Mouse (Mus musculus): ENCODE results near the gene Apoa4. TPM values are rescaled to one million over a fixed set of nuclear protein-coding genes. Genes with fewer than 3 reads are reported as not detected.

Apoa4 gene
- polyA plus RNA-seq, 1 experiment from 2014 or later, result 1,729 TPM

DNA sequence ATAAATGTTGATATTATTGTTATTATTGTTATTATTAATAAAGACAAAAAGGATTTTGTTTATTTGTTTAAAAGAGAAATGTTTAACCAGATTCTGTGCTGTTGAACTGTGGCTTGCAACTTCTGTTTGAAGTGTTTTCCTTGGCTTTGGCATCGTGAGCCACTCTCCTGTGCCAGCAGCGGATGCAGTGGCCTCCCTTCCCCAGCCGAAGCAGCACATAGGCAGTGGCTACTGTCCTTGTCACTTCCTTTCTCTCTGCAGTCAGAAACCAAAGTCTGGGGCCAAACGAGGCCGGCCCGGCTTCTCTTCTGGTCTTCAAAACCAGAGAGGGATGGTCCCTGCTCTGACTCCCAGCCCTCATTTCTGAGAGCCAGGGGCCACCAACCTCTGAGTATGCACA is 17.4 kb upstream of the Apoa4 start:
- Histone ChIP-seq H3K4me2 (ENCODE audit: low read depth, low read length) (no peak overlapping the region), H3K9me3 (ENCODE audit: control insufficient read depth, low read length) (no peaks in the 10 kb centered on the region), H3K27me3 (replicated peaks; ENCODE audit: control insufficient read depth, insufficient read depth, low read length) (no peaks in the 10 kb centered on the region), H3K27ac (ENCODE audit: low read length) (peak overlapping the region; percentile 70), H3K4me3 (ENCODE audit: low read length) (no peak overlapping the region), H3K9ac (ENCODE audit: low read depth, low read length) (0 out of 2 replicates have a peak overlapping the region, but pooled peaks have one; percentile 15), H3K36me3 (ENCODE audit: control insufficient read depth, insufficient read depth, low read length) (0 out of 2 replicates have a peak, but pooled peaks cover 6% of the 10 kb centered on the region), H3K4me1 (ENCODE audit: control insufficient read depth, insufficient read depth, low read length) (peaks cover 10% of the 10 kb centered on the region; the same call in 1 of the 2 replicates)
- ATAC-seq, result no peak
- WGBS, result 90% methylated on average over 6 of the region's 6 CpGs

DNA sequence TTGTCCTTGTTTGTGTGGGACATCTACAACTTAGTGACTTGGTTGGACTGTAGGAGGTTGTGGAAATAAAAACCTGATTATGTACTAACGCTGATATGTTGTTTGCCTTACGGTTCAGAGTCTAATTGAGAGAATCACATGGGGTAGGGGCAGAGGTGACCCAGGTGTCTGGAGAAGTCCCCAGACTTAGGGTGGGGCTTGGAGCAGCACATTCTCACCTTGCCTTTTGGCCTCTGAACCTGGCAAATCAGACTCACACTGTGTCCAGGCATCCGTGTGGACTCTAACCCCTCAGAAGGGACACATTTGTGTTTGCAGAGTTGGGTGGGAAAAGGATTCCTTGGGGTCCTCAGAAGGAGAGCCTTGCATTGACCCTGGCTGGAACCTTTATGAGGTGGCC is 16.4 kb upstream of the Apoa4 start:
- Histone ChIP-seq H3K9ac (ENCODE audit: low read depth, low read length) (0 out of 2 replicates have a peak overlapping the region, but pooled peaks have one; percentile 39), H3K27ac (ENCODE audit: low read length) (peak overlapping the region; percentile 84), H3K9me3 (ENCODE audit: control insufficient read depth, low read length) (no peaks in the 10 kb centered on the region), H3K4me3 (ENCODE audit: low read length) (no peak overlapping the region), H3K36me3 (ENCODE audit: control insufficient read depth, insufficient read depth, low read length) (0 out of 2 replicates have a peak, but pooled peaks cover 6% of the 10 kb centered on the region), H3K4me1 (ENCODE audit: control insufficient read depth, insufficient read depth, low read length) (peaks cover 10% of the 10 kb centered on the region; the same call in 1 of the 2 replicates), H3K27me3 (replicated peaks; ENCODE audit: control insufficient read depth, insufficient read depth, low read length) (no peaks in the 10 kb centered on the region), H3K4me2 (ENCODE audit: low read depth, low read length) (no peak overlapping the region)
- WGBS, result 57% methylated on average over 3 of the region's 3 CpGs
- peak; percentile 78 for ATAC-seq

DNA sequence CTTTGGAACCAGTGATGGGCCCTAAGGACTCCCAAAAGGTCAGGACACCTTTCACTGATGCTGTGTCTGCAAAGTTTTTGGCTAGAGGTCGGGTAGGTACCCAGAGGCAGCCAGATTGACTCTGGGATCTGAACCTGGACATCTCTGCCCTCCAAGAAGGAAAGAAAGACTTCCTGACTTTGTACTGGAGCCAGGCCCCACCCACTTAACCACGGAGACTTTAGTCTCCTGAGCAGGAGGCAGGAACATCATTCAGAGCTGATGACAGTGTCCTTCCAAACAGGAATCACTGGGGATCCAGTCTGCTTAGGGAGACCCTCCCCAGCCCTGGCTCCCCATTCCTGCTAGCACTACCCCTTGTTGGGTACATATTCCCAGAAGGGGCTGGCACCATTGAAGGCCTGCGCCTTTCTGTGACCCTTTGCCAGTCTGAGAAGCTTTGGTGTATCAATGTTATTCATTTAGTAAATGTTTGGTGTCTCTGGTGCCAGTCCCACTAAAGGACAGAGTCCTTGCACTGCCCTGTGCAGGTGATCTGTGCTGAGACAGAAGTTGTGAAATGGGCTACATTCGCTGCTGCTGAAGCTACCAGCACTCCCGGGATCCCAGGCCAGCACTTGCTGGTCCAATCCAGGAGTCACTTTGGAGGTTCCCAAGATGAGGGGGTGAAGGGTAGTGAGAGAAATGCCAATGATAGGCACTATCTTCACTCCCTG is 15.4 kb upstream of the Apoa4 start:
- peak overlapping the region; percentile 84 for H3K27ac ChIP-seq (ENCODE audit: low read length)
- no peak overlapping the region for H3K4me2 ChIP-seq (ENCODE audit: low read depth, low read length)
- no peak overlapping the region for H3K4me3 ChIP-seq (ENCODE audit: low read length)
- H3K4me1 ChIP-seq (ENCODE audit: control insufficient read depth, insufficient read depth, low read length), result peaks cover 13% of the 10 kb centered on the region; the same call in 1 of the 2 replicates
- WGBS, result 69% methylated on average over 5 of the region's 5 CpGs
- no peak for ATAC-seq
- H3K27me3 ChIP-seq (replicated peaks; ENCODE audit: control insufficient read depth, insufficient read depth, low read length), result no peaks in the 10 kb centered on the region
- H3K9ac ChIP-seq (ENCODE audit: low read depth, low read length), result peak overlapping the region; percentile 39; the same call in 1 of the 2 replicates
- H3K36me3 ChIP-seq (ENCODE audit: control insufficient read depth, insufficient read depth, low read length), result 0 out of 2 replicates have a peak, but pooled peaks cover 6% of the 10 kb centered on the region
- H3K9me3 ChIP-seq (ENCODE audit: control insufficient read depth, low read length), result no peaks in the 10 kb centered on the region

DNA sequence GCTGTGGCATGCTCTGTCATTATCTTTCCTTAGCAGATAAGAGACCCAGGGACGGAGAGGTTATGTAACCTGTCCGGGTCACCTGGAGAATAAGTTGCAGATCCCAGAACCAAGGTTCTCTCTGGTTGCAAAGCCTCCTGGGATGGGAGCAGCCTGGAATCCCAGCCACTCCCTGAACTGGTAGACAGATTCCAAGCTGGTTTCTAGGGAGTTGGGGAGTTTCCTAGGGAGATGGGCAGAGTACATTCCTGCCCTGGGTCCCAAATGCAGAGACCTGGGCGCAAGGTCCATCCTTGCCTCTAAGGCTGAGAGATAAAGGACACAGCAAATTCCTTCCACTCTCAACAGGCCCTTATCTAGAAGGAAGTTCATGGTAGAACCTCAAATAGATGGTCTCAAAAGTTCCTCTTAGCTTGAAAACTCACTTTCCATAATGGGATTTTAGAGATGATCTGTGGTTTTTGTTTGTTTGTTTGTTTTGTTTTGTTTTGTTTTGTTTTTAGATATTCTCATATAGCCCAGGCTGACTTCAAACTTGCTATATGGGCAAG is 13.4 kb upstream of the Apoa4 start:
- Histone ChIP-seq H3K9me3 (ENCODE audit: control insufficient read depth, low read length) (no peaks in the 10 kb centered on the region), H3K27me3 (replicated peaks; ENCODE audit: control insufficient read depth, insufficient read depth, low read length) (no peaks in the 10 kb centered on the region), H3K4me1 (ENCODE audit: control insufficient read depth, insufficient read depth, low read length) (peaks cover 17% of the 10 kb centered on the region), H3K4me2 (ENCODE audit: low read depth, low read length) (no peak overlapping the region), H3K27ac (ENCODE audit: low read length) (peak overlapping the region; percentile 83), H3K36me3 (ENCODE audit: control insufficient read depth, insufficient read depth, low read length) (no peaks in the 10 kb centered on the region), H3K9ac (ENCODE audit: low read depth, low read length) (no peak overlapping the region), H3K4me3 (ENCODE audit: low read length) (no peak overlapping the region)
- WGBS, result 65% methylated on average over 3 of the region's 3 CpGs
- peak; percentile 57 for ATAC-seq

DNA sequence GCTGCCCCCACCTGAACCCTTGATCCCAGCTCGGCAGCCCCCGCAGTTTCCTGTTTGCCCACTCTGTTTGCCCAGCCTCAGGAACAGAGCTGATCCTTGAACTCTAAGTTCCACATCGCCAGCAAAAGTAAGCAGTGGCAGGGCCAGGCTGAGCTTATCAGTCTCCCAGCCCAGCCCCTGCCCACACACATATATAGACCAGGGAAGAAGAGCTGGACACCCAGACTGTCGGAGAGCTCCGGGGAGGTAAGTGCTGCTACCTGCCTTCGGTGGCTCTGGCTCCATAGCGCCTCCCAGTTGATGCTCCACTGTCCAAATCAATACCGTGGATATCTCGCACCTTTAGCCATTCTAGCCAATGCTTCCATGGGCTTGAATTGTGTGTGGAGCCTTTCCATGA is 12.0 kb upstream of the Apoa4 start, which contains the start of gene Apoa1:
Gene Apoa1 (plus strand): TSS at position 90 of the 400 bp plus-strand sequence.
- H3K9ac ChIP-seq (ENCODE audit: low read depth, low read length), result peak within 1 kb of the TSS; percentile 74
- peak; percentile 31 for ATAC-seq
- H3K4me2 ChIP-seq (ENCODE audit: low read depth, low read length), result peak within 1 kb of the TSS; percentile 89

DNA sequence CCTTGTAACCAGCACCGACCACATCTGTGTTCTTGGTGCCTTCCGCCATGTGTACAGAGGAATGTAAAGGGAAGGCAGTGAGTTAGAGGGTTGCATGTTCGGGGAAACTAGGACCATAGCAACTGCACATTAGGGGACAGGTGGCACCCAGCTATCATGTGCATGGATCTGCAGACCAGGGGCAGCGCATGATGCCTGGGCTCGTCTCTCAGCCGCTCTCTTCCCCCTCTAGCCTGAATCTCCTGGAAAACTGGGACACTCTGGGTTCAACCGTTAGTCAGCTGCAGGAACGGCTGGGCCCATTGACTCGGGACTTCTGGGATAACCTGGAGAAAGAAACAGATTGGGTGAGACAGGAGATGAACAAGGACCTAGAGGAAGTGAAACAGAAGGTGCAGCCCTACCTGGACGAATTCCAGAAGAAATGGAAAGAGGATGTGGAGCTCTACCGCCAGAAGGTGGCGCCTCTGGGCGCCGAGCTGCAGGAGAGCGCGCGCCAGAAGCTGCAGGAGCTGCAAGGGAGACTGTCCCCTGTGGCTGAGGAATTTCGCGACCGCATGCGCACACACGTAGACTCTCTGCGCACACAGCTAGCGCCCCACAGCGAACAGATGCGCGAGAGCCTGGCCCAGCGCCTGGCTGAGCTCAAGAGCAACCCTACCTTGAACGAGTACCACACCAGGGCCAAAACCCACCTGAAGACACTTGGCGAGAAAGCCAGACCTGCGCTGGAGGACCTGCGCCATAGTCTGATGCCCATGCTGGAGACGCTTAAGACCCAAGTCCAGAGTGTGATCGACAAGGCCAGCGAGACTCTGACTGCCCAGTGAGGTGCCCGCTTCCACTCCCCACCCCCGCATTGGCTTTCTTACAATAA is 10.7 kb upstream of the Apoa4 start:
- H3K4me1 ChIP-seq (ENCODE audit: control insufficient read depth, insufficient read depth, low read length), result peaks cover 8% of the 10 kb centered on the region
- H3K27me3 ChIP-seq (replicated peaks; ENCODE audit: control insufficient read depth, insufficient read depth, low read length), result no peaks in the 10 kb centered on the region
- H3K36me3 ChIP-seq (ENCODE audit: control insufficient read depth, insufficient read depth, low read length), result no peaks in the 10 kb centered on the region
- peak overlapping the region; percentile 89 for H3K4me2 ChIP-seq (ENCODE audit: low read depth, low read length)
- WGBS, result 16% methylated on average over 37 of the region's 37 CpGs
- H3K9me3 ChIP-seq (ENCODE audit: control insufficient read depth, low read length), result no peaks in the 10 kb centered on the region
- H3K27ac ChIP-seq (ENCODE audit: low read length), result peak overlapping the region; percentile 82
- peak; percentile 68 for ATAC-seq
- peak overlapping the region; percentile 54 for H3K4me3 ChIP-seq (ENCODE audit: low read length)
- H3K9ac ChIP-seq (ENCODE audit: low read depth, low read length), result peak overlapping the region; percentile 74

More for the DNA sequence above, 12.0 kb upstream of the Apoa4 start, which contains the start of gene Apoa1:
- H3K4me1 ChIP-seq (ENCODE audit: control insufficient read depth, insufficient read depth, low read length), result peaks cover 14% of the 10 kb centered on the region
- H3K4me3 ChIP-seq (ENCODE audit: low read length), result peak within 1 kb of the TSS; percentile 54
- H3K27me3 ChIP-seq (replicated peaks; ENCODE audit: control insufficient read depth, insufficient read depth, low read length), result no peaks in the 10 kb centered on the region
- WGBS, result 48% methylated on average over 9 of the region's 9 CpGs
- H3K9me3 ChIP-seq (ENCODE audit: control insufficient read depth, low read length), result no peaks in the 10 kb centered on the region
- H3K36me3 ChIP-seq (ENCODE audit: control insufficient read depth, insufficient read depth, low read length), result no peaks in the 10 kb centered on the region
- H3K27ac ChIP-seq (ENCODE audit: low read length), result peak within 1 kb of the TSS; percentile 83

DNA sequence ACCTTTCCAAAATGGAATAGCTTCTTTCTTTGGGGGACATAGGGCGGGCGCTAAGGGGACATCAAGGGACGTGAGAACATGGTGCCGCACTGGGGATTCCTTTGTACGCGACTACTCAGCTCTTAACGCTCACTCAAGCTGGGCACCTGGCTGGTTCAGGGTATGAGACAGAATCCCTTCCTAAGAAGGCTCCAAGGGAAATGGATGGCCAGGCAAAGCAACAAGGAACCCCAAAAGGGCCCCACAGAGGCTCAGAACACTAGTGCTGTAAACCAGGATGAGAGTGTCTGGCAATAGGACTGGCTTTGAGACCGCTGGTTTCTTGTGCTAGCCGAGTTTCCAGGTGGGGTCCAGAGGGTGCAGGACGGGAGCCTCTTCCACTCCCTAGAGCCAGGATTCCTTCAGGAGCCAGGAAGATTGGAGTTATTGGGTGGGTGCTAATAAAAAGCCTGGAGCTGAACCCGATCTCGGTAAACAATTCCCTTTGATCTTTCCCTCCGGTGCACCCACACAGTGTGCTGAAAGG is 10.0 kb upstream of the Apoa4 start:
- Histone ChIP-seq H3K27ac (ENCODE audit: low read length) (peak overlapping the region; percentile 82), H3K4me1 (ENCODE audit: control insufficient read depth, insufficient read depth, low read length) (peaks cover 13% of the 10 kb centered on the region), H3K4me2 (ENCODE audit: low read depth, low read length) (peak overlapping the region; percentile 89), H3K9ac (ENCODE audit: low read depth, low read length) (peak overlapping the region; percentile 74), H3K27me3 (replicated peaks; ENCODE audit: control insufficient read depth, insufficient read depth, low read length) (no peaks in the 10 kb centered on the region), H3K36me3 (ENCODE audit: control insufficient read depth, insufficient read depth, low read length) (no peaks in the 10 kb centered on the region), H3K4me3 (ENCODE audit: low read length) (peak overlapping the region; percentile 54), H3K9me3 (ENCODE audit: control insufficient read depth, low read length) (no peaks in the 10 kb centered on the region)
- 7% methylated on average over 13 of the region's 13 CpGs for WGBS
- peak; percentile 1; the same call in 1 of the 2 replicates for ATAC-seq

DNA sequence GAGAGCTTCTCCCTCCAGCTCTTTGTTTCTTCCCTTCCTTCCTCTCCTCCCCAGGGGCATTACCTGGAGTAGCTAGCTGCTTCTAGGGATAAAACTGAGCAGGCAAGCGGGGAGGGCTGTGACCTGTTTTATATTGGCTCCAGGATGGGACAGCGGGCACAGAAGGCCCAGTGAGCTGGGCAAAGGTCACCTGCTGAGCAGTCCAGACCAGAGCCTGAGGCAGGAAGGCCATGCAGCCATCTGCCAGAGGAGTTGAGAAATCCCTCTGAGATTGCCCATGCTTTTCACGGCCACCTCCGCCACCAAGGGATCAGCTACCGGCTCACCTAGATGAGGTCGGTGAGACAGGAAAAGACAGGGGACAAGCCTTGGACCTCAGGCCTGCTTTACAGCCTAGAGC is 5.3 kb upstream of the Apoa4 start:
- Histone ChIP-seq H3K9me3 (ENCODE audit: control insufficient read depth, low read length) (no peaks in the 10 kb centered on the region), H3K4me3 (ENCODE audit: low read length) (peak overlapping the region; percentile 30), H3K36me3 (ENCODE audit: control insufficient read depth, insufficient read depth, low read length) (no peaks in the 10 kb centered on the region), H3K4me2 (ENCODE audit: low read depth, low read length) (peak overlapping the region; percentile 44), H3K27me3 (replicated peaks; ENCODE audit: control insufficient read depth, insufficient read depth, low read length) (no peaks in the 10 kb centered on the region), H3K27ac (ENCODE audit: low read length) (peak overlapping the region; percentile 92), H3K4me1 (ENCODE audit: control insufficient read depth, insufficient read depth, low read length) (peaks cover 17% of the 10 kb centered on the region), H3K9ac (ENCODE audit: low read depth, low read length) (peak overlapping the region; percentile 62)
- ATAC-seq, result peak; percentile 68
- WGBS, result 65% methylated on average over 6 of the region's 6 CpGs

DNA sequence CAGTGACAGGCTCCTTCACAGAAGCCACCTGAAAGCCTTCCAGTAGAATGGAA is 5.1 kb upstream of the Apoa4 start, which contains the start of gene Apoc3:
Gene Apoc3 (minus strand): TSS at position 41 of the 53 bp plus-strand sequence.
- Histone ChIP-seq H3K9ac (ENCODE audit: low read depth, low read length) (peak within 1 kb of the TSS; percentile 62), H3K27me3 (replicated peaks; ENCODE audit: control insufficient read depth, insufficient read depth, low read length) (no peaks in the 10 kb centered on the region), H3K4me1 (ENCODE audit: control insufficient read depth, insufficient read depth, low read length) (peaks cover 17% of the 10 kb centered on the region), H3K36me3 (ENCODE audit: control insufficient read depth, insufficient read depth, low read length) (no peaks in the 10 kb centered on the region), H3K4me2 (ENCODE audit: low read depth, low read length) (peak within 1 kb of the TSS; percentile 44), H3K4me3 (ENCODE audit: low read length) (peak within 1 kb of the TSS; percentile 30), H3K9me3 (ENCODE audit: control insufficient read depth, low read length) (no peaks in the 10 kb centered on the region), H3K27ac (ENCODE audit: low read length) (peak within 1 kb of the TSS; percentile 92)
- no peak for ATAC-seq
